Mouse (Mus musculus) brain, embryonic 14.5 days (tissue): Measurements from ENCODE around the gene Man2b2.

Experiments
- CTCF ChIP-seq: fragments of 200-500 bp; IDR thresholded peaks from 2 replicates; pipeline ENCODE4 v1.5.1; 2012; ENCODE audit warnings: inconsistent platforms, mild to moderate bottlenecking, moderate library complexity, borderline replicate concordance; ENCODE audit not compliant: insufficient read depth, insufficient read length; ENCODE audit errors: extremely low read depth
- POLR2A ChIP-seq: fragments of 200-500 bp; IDR thresholded peaks from 2 replicates; pipeline ENCODE4 v1.6.1; 2012; ENCODE audit warnings: mild to moderate bottlenecking, inconsistent platforms, borderline replicate concordance; ENCODE audit not compliant: poor library complexity, insufficient read depth, insufficient read length, severe bottlenecking; ENCODE audit errors: extremely low read depth

DNA sequence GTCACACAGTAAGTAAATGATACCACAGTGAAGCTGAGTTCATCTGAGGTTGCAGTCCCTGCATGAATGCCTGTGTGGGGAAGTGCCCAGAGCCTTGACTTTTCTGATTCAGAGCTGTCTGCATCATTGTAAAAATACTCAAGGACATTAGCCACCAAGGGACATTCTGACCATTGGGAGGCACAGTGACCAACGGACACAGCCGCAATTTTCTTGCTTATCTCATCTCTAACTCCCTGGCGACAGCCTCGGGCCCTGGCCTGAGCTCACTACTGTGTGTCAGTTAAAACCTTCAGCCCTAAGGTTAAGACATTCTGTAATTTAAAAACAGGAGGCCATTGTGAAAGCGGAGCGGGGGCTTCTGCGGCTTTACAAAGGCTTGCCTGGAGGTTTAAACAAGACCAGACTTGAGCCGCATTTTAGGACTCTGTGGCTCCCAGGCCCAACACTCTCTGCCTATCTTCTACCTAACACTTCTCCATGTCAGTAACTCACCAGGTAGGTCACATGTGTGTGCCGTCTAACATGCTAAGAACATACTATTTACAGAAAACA is 54.4 kb downstream of the Man2b2 start:
- TF ChIP-seq POLR2A (no peak), CTCF (no peak)
